Mouse (Mus musculus) lung, adult 2 months (tissue): ENCODE measurements around the gene Vps8.
"Not testable (repeated sequence)": the region's sequence is repeated elsewhere in the genome, so short reads cannot be mapped to it uniquely, and the experiment has no call there.

Experiments
- CTCF ChIP-seq: fragments of 200-500 bp; IDR thresholded peaks from 2 replicates; pipeline ENCODE4 v1.5.1; 2011; ENCODE audit warnings: mild to moderate bottlenecking, low read length, control low read depth; ENCODE audit not compliant: insufficient read depth
- POLR2A ChIP-seq: fragments of 200-500 bp; IDR thresholded peaks from 2 replicates; pipeline ENCODE4 v1.6.1; 2011; ENCODE audit warnings: low read depth, mild to moderate bottlenecking, control low read depth, low read length, borderline replicate concordance; ENCODE audit errors: extremely low read depth

DNA sequence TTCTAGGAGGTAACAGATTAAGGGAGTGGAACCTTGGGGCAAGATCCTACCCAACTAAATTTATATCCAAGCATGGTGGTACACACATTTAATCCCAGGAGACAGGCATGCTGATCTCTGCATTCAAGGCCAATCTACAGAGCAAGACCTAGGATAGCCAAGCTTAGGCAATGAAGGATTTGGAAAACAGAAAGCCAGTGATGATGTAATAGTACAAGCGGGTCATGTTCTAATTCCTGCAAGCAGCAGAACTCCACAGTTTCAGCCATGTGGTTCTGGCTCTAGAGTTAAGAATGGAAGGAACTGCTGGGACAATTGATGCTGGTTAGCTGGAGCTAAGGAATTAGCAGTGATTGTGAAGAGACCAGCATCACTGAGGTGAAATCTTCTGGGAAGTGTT, 250.7 kb downstream of the Vps8 start:
- not testable (repeated sequence) for TF ChIP-seq POLR2A, CTCF
